Mouse (Mus musculus): Measurements from ENCODE around the gene Ffar2. TPM values are rescaled to one million over a fixed set of nuclear protein-coding genes. Genes with fewer than 3 reads are reported as not detected.
A peak's percentile ranks its signal among the peaks of the same experiment; 100 is the strongest.

Gene Ffar2
- polyA plus RNA-seq, 1 experiment from 2014 or later, result 0.55 TPM

GRCm38 (mm10) chr7:30794921-30795320 is 28.7 kb downstream of the Ffar2 start:
- ATAC-seq (ENCODE audit: insufficient number of reproducible peaks, insufficient read depth, low FRiP score, low read depth), result no peak
- Histone ChIP-seq H3K27ac (ENCODE audit: low read length) (no peak overlapping the region), H3K9ac (replicated peaks; ENCODE audit: low read depth, low read length) (no peak overlapping the region)

GRCm38 (mm10) chr7:30791921-30792320 is 31.7 kb downstream of the Ffar2 start:
- Histone ChIP-seq H3K4me3 (ENCODE audit: low read depth, low read length) (no peak overlapping the region), H3K36me3 (ENCODE audit: control insufficient read depth, insufficient read depth, low read length) (no peaks in the 10 kb centered on the region), H3K9me3 (ENCODE audit: control insufficient read depth, low read depth, low read length) (no peaks in the 10 kb centered on the region), H3K27ac (ENCODE audit: low read length) (no peak overlapping the region), H3K4me1 (ENCODE audit: control insufficient read depth, insufficient read depth, low read length) (no peaks in the 10 kb centered on the region; the same call in 1 of the 2 replicates), H3K9ac (replicated peaks; ENCODE audit: low read depth, low read length) (no peak overlapping the region), H3K4me2 (replicated peaks; ENCODE audit: low read depth, low read length) (no peak overlapping the region), H3K27me3 (ENCODE audit: control insufficient read depth, insufficient read depth, low read length) (no peaks in the 10 kb centered on the region)
- 0 out of 2 replicates have a peak, but pooled peaks have one; percentile 56 for ATAC-seq (ENCODE audit: insufficient number of reproducible peaks, insufficient read depth, low FRiP score, low read depth)
- WGBS, result 20% methylated on average over 9 of the region's 9 CpGs

More at GRCm38 (mm10) chr7:30794921-30795320, 28.7 kb downstream of the Ffar2 start:
- Histone ChIP-seq H3K27me3 (ENCODE audit: control insufficient read depth, insufficient read depth, low read length) (no peaks in the 10 kb centered on the region), H3K4me1 (ENCODE audit: control insufficient read depth, insufficient read depth, low read length) (no peaks in the 10 kb centered on the region; the same call in 1 of the 2 replicates), H3K36me3 (ENCODE audit: control insufficient read depth, insufficient read depth, low read length) (no peaks in the 10 kb centered on the region), H3K9me3 (ENCODE audit: control insufficient read depth, low read depth, low read length) (peaks cover 2% of the 10 kb centered on the region; the same call in 1 of the 2 replicates), H3K4me3 (ENCODE audit: low read depth, low read length) (no peak overlapping the region), H3K4me2 (replicated peaks; ENCODE audit: low read depth, low read length) (no peak overlapping the region)

DNA sequence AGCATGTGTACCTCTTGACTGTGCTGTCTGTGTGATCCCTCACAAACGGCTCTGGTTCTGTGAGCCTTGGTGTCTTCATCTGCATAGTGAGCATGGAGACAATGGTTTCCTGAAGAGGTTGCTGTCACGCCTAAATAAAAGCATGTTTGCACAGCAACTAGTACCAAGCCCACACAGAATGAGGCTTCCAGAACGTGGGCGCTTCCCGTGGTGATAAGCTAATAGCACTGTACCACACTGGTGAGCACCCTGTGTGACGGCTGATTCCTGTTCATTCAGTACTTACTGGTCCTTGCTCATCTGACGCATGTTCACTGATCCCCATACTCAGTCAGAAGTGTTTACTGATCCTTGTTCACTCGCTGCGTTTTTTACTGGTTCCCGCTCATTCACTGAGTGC is 33.4 kb downstream of the Ffar2 start:
- H3K4me3 ChIP-seq (ENCODE audit: low read depth, low read length), result no peak overlapping the region
- no peaks in the 10 kb centered on the region for H3K9me3 ChIP-seq (ENCODE audit: control insufficient read depth, low read depth, low read length)
- no peak for ATAC-seq (ENCODE audit: insufficient number of reproducible peaks, insufficient read depth, low FRiP score, low read depth)
- no peak overlapping the region for H3K9ac ChIP-seq (replicated peaks; ENCODE audit: low read depth, low read length)
- no peaks in the 10 kb centered on the region for H3K36me3 ChIP-seq (ENCODE audit: control insufficient read depth, insufficient read depth, low read length)
- no peak overlapping the region for H3K4me2 ChIP-seq (replicated peaks; ENCODE audit: low read depth, low read length)
- 74% methylated on average over 10 of the region's 10 CpGs for WGBS
- H3K4me1 ChIP-seq (ENCODE audit: control insufficient read depth, insufficient read depth, low read length), result no peaks in the 10 kb centered on the region; the same call in 1 of the 2 replicates
- no peaks in the 10 kb centered on the region for H3K27me3 ChIP-seq (ENCODE audit: control insufficient read depth, insufficient read depth, low read length)
- H3K27ac ChIP-seq (ENCODE audit: low read length), result no peak overlapping the region

DNA sequence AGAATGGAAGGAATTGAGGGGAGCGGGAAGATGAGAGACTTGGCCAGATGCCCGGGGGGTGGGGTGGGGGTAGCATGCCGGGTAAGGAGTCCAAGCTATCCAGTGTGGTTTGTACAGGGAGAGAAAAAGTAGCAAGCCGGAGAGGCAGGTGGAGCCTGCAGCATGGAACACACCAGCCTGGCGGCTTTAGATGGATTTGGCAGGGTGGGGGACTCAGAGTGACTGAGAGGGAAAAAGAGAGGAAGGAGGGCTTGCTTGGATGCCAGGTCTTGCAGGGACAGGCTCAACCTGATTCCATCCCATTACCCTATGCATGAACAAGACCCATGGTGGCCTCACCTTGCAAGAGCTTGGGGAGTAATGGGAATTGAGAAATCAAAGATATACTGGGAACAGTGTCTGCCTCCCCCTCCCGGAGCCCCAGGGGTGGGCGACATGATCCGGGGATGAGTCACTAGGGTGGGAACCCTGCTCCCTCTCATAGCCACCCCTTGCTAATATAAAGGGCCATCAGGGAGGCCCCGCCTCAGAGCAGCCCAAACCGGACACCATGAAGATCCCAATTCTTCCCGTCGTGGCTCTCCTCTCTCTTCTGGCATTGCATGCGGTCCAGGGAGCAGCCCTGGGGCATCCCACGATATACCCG is 36.1 kb downstream of the Ffar2 start, which contains the start of gene Krtdap:
Gene Krtdap, plus strand, starts transcription at position 520 of the 646 bp plus-strand sequence.
- no peak for ATAC-seq (ENCODE audit: insufficient number of reproducible peaks, insufficient read depth, low FRiP score, low read depth)
- 42% methylated on average over 15 of the region's 15 CpGs for WGBS

DNA sequence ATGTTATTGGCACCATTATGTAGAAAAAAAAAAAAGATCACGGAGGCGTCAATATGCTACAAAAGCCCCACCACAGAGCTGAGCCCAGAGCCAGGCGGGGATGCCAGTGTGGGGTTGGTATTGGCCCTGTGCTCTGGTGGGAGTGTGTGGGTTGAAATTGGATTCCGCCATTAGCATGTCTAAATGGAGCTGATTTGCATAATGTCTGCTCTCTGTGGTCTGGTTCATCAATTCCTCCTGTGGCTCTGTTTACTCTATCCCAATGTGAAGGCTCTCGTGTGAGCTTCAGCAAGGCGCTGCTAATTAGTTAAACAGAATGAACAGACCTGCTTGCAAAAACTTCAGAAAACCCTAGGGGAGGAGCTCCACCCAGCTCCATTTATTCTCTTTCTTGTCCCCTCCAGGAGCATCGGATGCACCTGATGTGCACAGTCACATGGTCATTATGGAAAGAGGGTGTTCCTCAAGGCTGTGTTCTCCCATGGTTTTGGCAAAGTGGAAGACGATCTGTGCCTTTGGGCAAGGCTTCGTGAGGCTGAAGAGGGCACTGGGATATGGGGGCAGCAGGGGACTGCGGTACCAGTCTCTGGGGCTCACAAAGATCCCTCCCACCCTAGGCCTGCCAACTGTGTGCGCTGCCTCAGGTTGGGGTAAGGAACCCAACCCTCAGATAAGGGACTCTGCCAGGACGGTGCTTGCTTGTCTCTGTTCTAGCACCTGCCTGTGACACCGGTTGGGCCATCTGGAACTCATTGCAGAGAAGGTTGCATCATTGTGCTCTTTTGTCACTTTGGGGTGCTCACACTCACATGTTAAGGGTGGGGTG is 37.6 kb downstream of the Ffar2 start:
- no peaks in the 10 kb centered on the region for H3K4me1 ChIP-seq (ENCODE audit: control insufficient read depth, insufficient read depth, low read length)
- H3K27me3 ChIP-seq (ENCODE audit: control insufficient read depth, insufficient read depth, low read length), result no peaks in the 10 kb centered on the region
- 67% methylated on average over 13 of the region's 13 CpGs for WGBS
- H3K4me3 ChIP-seq (ENCODE audit: low read depth, low read length), result no peak overlapping the region
- H3K9me3 ChIP-seq (ENCODE audit: control insufficient read depth, low read depth, low read length), result no peaks in the 10 kb centered on the region
- no peak overlapping the region for H3K4me2 ChIP-seq (replicated peaks; ENCODE audit: low read depth, low read length)
- no peak for ATAC-seq (ENCODE audit: insufficient number of reproducible peaks, insufficient read depth, low FRiP score, low read depth)
- no peak overlapping the region for H3K27ac ChIP-seq (ENCODE audit: low read length)
- H3K9ac ChIP-seq (replicated peaks; ENCODE audit: low read depth, low read length), result no peak overlapping the region
- H3K36me3 ChIP-seq (ENCODE audit: control insufficient read depth, insufficient read depth, low read length), result no peaks in the 10 kb centered on the region

More for the DNA sequence above, 36.1 kb downstream of the Ffar2 start, which contains the start of gene Krtdap:
- Histone ChIP-seq H3K27me3 (ENCODE audit: control insufficient read depth, insufficient read depth, low read length) (no peaks in the 10 kb centered on the region), H3K36me3 (ENCODE audit: control insufficient read depth, insufficient read depth, low read length) (no peaks in the 10 kb centered on the region), H3K4me1 (ENCODE audit: control insufficient read depth, insufficient read depth, low read length) (no peaks in the 10 kb centered on the region; the same call in 1 of the 2 replicates), H3K4me2 (replicated peaks; ENCODE audit: low read depth, low read length) (no peak within 1 kb of the TSS), H3K4me3 (ENCODE audit: low read depth, low read length) (no peak within 1 kb of the TSS), H3K9me3 (ENCODE audit: control insufficient read depth, low read depth, low read length) (no peaks in the 10 kb centered on the region), H3K9ac (replicated peaks; ENCODE audit: low read depth, low read length) (no peak within 1 kb of the TSS), H3K27ac (ENCODE audit: low read length) (no peak within 1 kb of the TSS)

- WGBS, result 66% methylated on average over 1 of the region's 1 CpGs
- no peaks in the 10 kb centered on the region for H3K27me3 ChIP-seq (ENCODE audit: control insufficient read depth, insufficient read depth, low read length)
- H3K27ac ChIP-seq (ENCODE audit: low read length), result no peak overlapping the region
- ATAC-seq (ENCODE audit: insufficient number of reproducible peaks, insufficient read depth, low FRiP score, low read depth), result no peak
- H3K4me3 ChIP-seq (ENCODE audit: low read depth, low read length), result no peak overlapping the region
- no peaks in the 10 kb centered on the region for H3K36me3 ChIP-seq (ENCODE audit: control insufficient read depth, insufficient read depth, low read length)
- no peaks in the 10 kb centered on the region for H3K9me3 ChIP-seq (ENCODE audit: control insufficient read depth, low read depth, low read length)
- no peaks in the 10 kb centered on the region for H3K4me1 ChIP-seq (ENCODE audit: control insufficient read depth, insufficient read depth, low read length)
- H3K4me2 ChIP-seq (replicated peaks; ENCODE audit: low read depth, low read length), result no peak overlapping the region
- no peak overlapping the region for H3K9ac ChIP-seq (replicated peaks; ENCODE audit: low read depth, low read length)
Observed at GRCm38 (mm10) chr7:30785154-30785553, 38.4 kb downstream of the Ffar2 start.

DNA sequence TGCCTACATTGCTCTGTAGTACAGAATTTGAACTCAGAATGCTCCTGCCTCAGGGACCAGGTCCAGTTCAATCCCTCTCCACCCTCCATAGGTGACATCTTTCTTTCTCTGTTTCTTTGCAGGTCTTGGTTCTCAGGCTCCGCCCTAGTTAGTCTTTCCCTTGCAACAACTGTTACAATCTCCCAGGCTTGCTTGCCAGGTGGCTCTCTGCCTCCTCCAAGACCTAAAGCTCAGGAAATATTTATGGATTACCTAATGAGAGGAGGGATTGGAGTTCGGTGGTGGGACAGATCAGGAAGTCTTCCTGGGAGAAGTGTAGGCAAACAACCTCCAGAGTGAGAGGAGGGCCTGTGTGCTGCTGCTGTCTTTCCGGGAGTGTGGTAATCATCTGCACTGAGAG is 40.9 kb downstream of the Ffar2 start:
- Histone ChIP-seq H3K36me3 (ENCODE audit: control insufficient read depth, insufficient read depth, low read length) (no peaks in the 10 kb centered on the region), H3K4me1 (ENCODE audit: control insufficient read depth, insufficient read depth, low read length) (no peaks in the 10 kb centered on the region), H3K27me3 (ENCODE audit: control insufficient read depth, insufficient read depth, low read length) (no peaks in the 10 kb centered on the region), H3K4me2 (replicated peaks; ENCODE audit: low read depth, low read length) (no peak overlapping the region), H3K27ac (ENCODE audit: low read length) (no peak overlapping the region), H3K9me3 (ENCODE audit: control insufficient read depth, low read depth, low read length) (no peaks in the 10 kb centered on the region), H3K9ac (replicated peaks; ENCODE audit: low read depth, low read length) (no peak overlapping the region), H3K4me3 (ENCODE audit: low read depth, low read length) (no peak overlapping the region)
- no peak for ATAC-seq (ENCODE audit: insufficient number of reproducible peaks, insufficient read depth, low FRiP score, low read depth)
- WGBS, result 69% methylated on average over 3 of the region's 3 CpGs

GRCm38 (mm10) chr7:30781792-30782191 is 41.8 kb downstream of the Ffar2 start:
- no peak for ATAC-seq (ENCODE audit: insufficient number of reproducible peaks, insufficient read depth, low FRiP score, low read depth)
- Histone ChIP-seq H3K9ac (replicated peaks; ENCODE audit: low read depth, low read length) (no peak overlapping the region), H3K9me3 (ENCODE audit: control insufficient read depth, low read depth, low read length) (no peaks in the 10 kb centered on the region), H3K4me1 (ENCODE audit: control insufficient read depth, insufficient read depth, low read length) (no peaks in the 10 kb centered on the region), H3K36me3 (ENCODE audit: control insufficient read depth, insufficient read depth, low read length) (no peaks in the 10 kb centered on the region), H3K27me3 (ENCODE audit: control insufficient read depth, insufficient read depth, low read length) (no peaks in the 10 kb centered on the region), H3K4me3 (ENCODE audit: low read depth, low read length) (no peak overlapping the region), H3K27ac (ENCODE audit: low read length) (no peak overlapping the region), H3K4me2 (replicated peaks; ENCODE audit: low read depth, low read length) (no peak overlapping the region)
- WGBS, result 81% methylated on average over 4 of the region's 4 CpGs
